Mouse (Mus musculus): ENCODE data around the gene Fam172a. TPM values are rescaled to one million over a fixed set of nuclear protein-coding genes. Genes with fewer than 3 reads are reported as not detected.

The Fam172a gene
- polyA plus RNA-seq, 1 experiment from 2014 or later = 23.3 TPM

GRCm38 (mm10) chr13:77976248-77976647, 274.4 kb downstream of the Fam172a start:
- Histone ChIP-seq H3K27ac (replicated peaks in 1 of 2; ENCODE audit: control insufficient read depth in 1 of 2, insufficient read depth in 1 of 2, low read depth in 2 of 2, low read length in 2 of 2) (no peak overlapping the region), H3K9me3 (ENCODE audit: control insufficient read depth, low read length) (no peaks in the 10 kb centered on the region), H3K4me1 (ENCODE audit: control insufficient read depth in 2 of 2, insufficient read depth in 2 of 2, low read length in 2 of 2) (no peaks in the 10 kb centered on the region), H3K9ac (ENCODE audit: low read length) (no peak overlapping the region), H3K4me3 (ENCODE audit: control insufficient read depth in 1 of 2, insufficient read depth in 1 of 2, low read depth in 1 of 2, low read length in 2 of 2) (no peak overlapping the region), H3K36me3 (ENCODE audit: control insufficient read depth, insufficient read depth, low read length) (no peaks in the 10 kb centered on the region), H3K27me3 (ENCODE audit: control insufficient read depth, insufficient read depth, low read length) (no peaks in the 10 kb centered on the region), H3K4me2 (ENCODE audit: low read length) (no peak overlapping the region)
- WGBS = 79% methylated on average over 3 of the region's 3 CpGs
- no peak for ATAC-seq (ENCODE audit: insufficient number of reproducible peaks, insufficient read depth, low FRiP score, low read depth)

GRCm38 (mm10) chr13:77977121-77977520, 275.3 kb downstream of the Fam172a start:
- H3K4me3 ChIP-seq (ENCODE audit: control insufficient read depth in 1 of 2, insufficient read depth in 1 of 2, low read depth in 1 of 2, low read length in 2 of 2) = no peak overlapping the region
- 87% methylated on average over 1 of the region's 1 CpGs for WGBS
- no peaks in the 10 kb centered on the region for H3K9me3 ChIP-seq (ENCODE audit: control insufficient read depth, low read length)
- no peaks in the 10 kb centered on the region for H3K4me1 ChIP-seq (ENCODE audit: control insufficient read depth in 2 of 2, insufficient read depth in 2 of 2, low read length in 2 of 2)
- H3K27ac ChIP-seq (replicated peaks in 1 of 2; ENCODE audit: control insufficient read depth in 1 of 2, insufficient read depth in 1 of 2, low read depth in 2 of 2, low read length in 2 of 2) = no peak overlapping the region
- no peak overlapping the region for H3K4me2 ChIP-seq (ENCODE audit: low read length)
- H3K27me3 ChIP-seq (ENCODE audit: control insufficient read depth, insufficient read depth, low read length) = no peaks in the 10 kb centered on the region
- no peak overlapping the region for H3K9ac ChIP-seq (ENCODE audit: low read length)
- H3K36me3 ChIP-seq (ENCODE audit: control insufficient read depth, insufficient read depth, low read length) = no peaks in the 10 kb centered on the region
- ATAC-seq (ENCODE audit: insufficient number of reproducible peaks, insufficient read depth, low FRiP score, low read depth) = no peak

- H3K4me2 ChIP-seq (ENCODE audit: low read length) = peak overlapping the region; percentile 5; the same call in 1 of the 2 replicates
- WGBS = 36% methylated on average over 5 of the region's 5 CpGs
- no peaks in the 10 kb centered on the region for H3K27me3 ChIP-seq (ENCODE audit: control insufficient read depth, insufficient read depth, low read length)
- peaks cover 0 to 5% of the 10 kb centered on the region in 2 experiments; a peak in 2 of 4 replicates for H3K4me1 ChIP-seq (ENCODE audit: control insufficient read depth in 2 of 2, insufficient read depth in 2 of 2, low read length in 2 of 2)
- no peak for ATAC-seq (ENCODE audit: insufficient number of reproducible peaks, insufficient read depth, low FRiP score, low read depth)
- H3K36me3 ChIP-seq (ENCODE audit: control insufficient read depth, insufficient read depth, low read length) = no peaks in the 10 kb centered on the region
- H3K27ac ChIP-seq (replicated peaks in 1 of 2; ENCODE audit: control insufficient read depth in 1 of 2, insufficient read depth in 1 of 2, low read depth in 2 of 2, low read length in 2 of 2) = no peak overlapping the region
- H3K9me3 ChIP-seq (ENCODE audit: control insufficient read depth, low read length) = no peaks in the 10 kb centered on the region
- H3K9ac ChIP-seq (ENCODE audit: low read length) = no peak overlapping the region
- no peak overlapping the region for H3K4me3 ChIP-seq (ENCODE audit: control insufficient read depth in 1 of 2, insufficient read depth in 1 of 2, low read depth in 1 of 2, low read length in 2 of 2)
These were observed 280.4 kb downstream of the Fam172a start for GRCm38 (mm10) chr13:77982105-77982851.

GRCm38 (mm10) chr13:77982852-77983202, 281.0 kb downstream of the Fam172a start:
- Histone ChIP-seq H3K27ac (replicated peaks in 1 of 2; ENCODE audit: control insufficient read depth in 1 of 2, insufficient read depth in 1 of 2, low read depth in 2 of 2, low read length in 2 of 2) (no peak overlapping the region), H3K9me3 (ENCODE audit: control insufficient read depth, low read length) (no peaks in the 10 kb centered on the region), H3K4me1 (ENCODE audit: control insufficient read depth in 2 of 2, insufficient read depth in 2 of 2, low read length in 2 of 2) (peaks cover 0 to 5% of the 10 kb centered on the region in 2 experiments; a peak in 2 of 4 replicates), H3K4me3 (ENCODE audit: control insufficient read depth in 1 of 2, insufficient read depth in 1 of 2, low read depth in 1 of 2, low read length in 2 of 2) (no peak overlapping the region), H3K27me3 (ENCODE audit: control insufficient read depth, insufficient read depth, low read length) (no peaks in the 10 kb centered on the region), H3K4me2 (ENCODE audit: low read length) (peak overlapping the region; percentile 5; the same call in 1 of the 2 replicates), H3K36me3 (ENCODE audit: control insufficient read depth, insufficient read depth, low read length) (no peaks in the 10 kb centered on the region), H3K9ac (ENCODE audit: low read length) (no peak overlapping the region)
- no peak; the same call in 1 of the 2 replicates for ATAC-seq (ENCODE audit: insufficient number of reproducible peaks, insufficient read depth, low FRiP score, low read depth)
- WGBS = 38% methylated on average over 2 of the region's 2 CpGs

GRCm38 (mm10) chr13:77991189-77991886, 289.5 kb downstream of the Fam172a start:
- 75% methylated on average over 5 of the region's 5 CpGs for WGBS

GRCm38 (mm10) chr13:78004649-78005048, 302.8 kb downstream of the Fam172a start:
- Histone ChIP-seq H3K4me1 (ENCODE audit: control insufficient read depth in 2 of 2, insufficient read depth in 2 of 2, low read length in 2 of 2) (no peaks in the 10 kb centered on the region), H3K27ac (replicated peaks in 1 of 2; ENCODE audit: control insufficient read depth in 1 of 2, insufficient read depth in 1 of 2, low read depth in 2 of 2, low read length in 2 of 2) (no peak overlapping the region), H3K4me2 (ENCODE audit: low read length) (no peak overlapping the region), H3K4me3 (ENCODE audit: control insufficient read depth in 1 of 2, insufficient read depth in 1 of 2, low read depth in 1 of 2, low read length in 2 of 2) (no peak overlapping the region), H3K36me3 (ENCODE audit: control insufficient read depth, insufficient read depth, low read length) (no peaks in the 10 kb centered on the region), H3K9me3 (ENCODE audit: control insufficient read depth, low read length) (no peaks in the 10 kb centered on the region), H3K9ac (ENCODE audit: low read length) (no peak overlapping the region), H3K27me3 (ENCODE audit: control insufficient read depth, insufficient read depth, low read length) (no peaks in the 10 kb centered on the region)
- WGBS = 83% methylated on average over 4 of the region's 4 CpGs
- no peak for ATAC-seq (ENCODE audit: insufficient number of reproducible peaks, insufficient read depth, low FRiP score, low read depth)

More at GRCm38 (mm10) chr13:77991189-77991886, 289.5 kb downstream of the Fam172a start:
- H3K4me1 ChIP-seq (ENCODE audit: control insufficient read depth in 2 of 2, insufficient read depth in 2 of 2, low read length in 2 of 2) = no peaks in the 10 kb centered on the region
- H3K27me3 ChIP-seq (ENCODE audit: control insufficient read depth, insufficient read depth, low read length) = no peaks in the 10 kb centered on the region
- H3K9ac ChIP-seq (ENCODE audit: low read length) = no peak overlapping the region
- H3K9me3 ChIP-seq (ENCODE audit: control insufficient read depth, low read length) = no peaks in the 10 kb centered on the region
- H3K4me3 ChIP-seq (ENCODE audit: control insufficient read depth in 1 of 2, insufficient read depth in 1 of 2, low read depth in 1 of 2, low read length in 2 of 2) = no peak overlapping the region
- peak overlapping the region in 1 of 2 experiments; percentile 43; a peak in 2 of 4 replicates for H3K27ac ChIP-seq (replicated peaks in 1 of 2; ENCODE audit: control insufficient read depth in 1 of 2, insufficient read depth in 1 of 2, low read depth in 2 of 2, low read length in 2 of 2)
- no peaks in the 10 kb centered on the region for H3K36me3 ChIP-seq (ENCODE audit: control insufficient read depth, insufficient read depth, low read length)
- peak; percentile 54; the same call in 1 of the 2 replicates for ATAC-seq (ENCODE audit: insufficient number of reproducible peaks, insufficient read depth, low FRiP score, low read depth)
- H3K4me2 ChIP-seq (ENCODE audit: low read length) = no peak overlapping the region

GRCm38 (mm10) chr13:78005344-78005743, 303.5 kb downstream of the Fam172a start:
- Histone ChIP-seq H3K4me3 (ENCODE audit: control insufficient read depth in 1 of 2, insufficient read depth in 1 of 2, low read depth in 1 of 2, low read length in 2 of 2) (no peak overlapping the region), H3K4me1 (ENCODE audit: control insufficient read depth in 2 of 2, insufficient read depth in 2 of 2, low read length in 2 of 2) (no peaks in the 10 kb centered on the region), H3K27me3 (ENCODE audit: control insufficient read depth, insufficient read depth, low read length) (no peaks in the 10 kb centered on the region), H3K9ac (ENCODE audit: low read length) (no peak overlapping the region), H3K36me3 (ENCODE audit: control insufficient read depth, insufficient read depth, low read length) (no peaks in the 10 kb centered on the region), H3K9me3 (ENCODE audit: control insufficient read depth, low read length) (no peaks in the 10 kb centered on the region), H3K4me2 (ENCODE audit: low read length) (no peak overlapping the region), H3K27ac (replicated peaks in 1 of 2; ENCODE audit: control insufficient read depth in 1 of 2, insufficient read depth in 1 of 2, low read depth in 2 of 2, low read length in 2 of 2) (no peak overlapping the region)
- ATAC-seq (ENCODE audit: insufficient number of reproducible peaks, insufficient read depth, low FRiP score, low read depth) = no peak
- WGBS = 69% methylated on average over 3 of the region's 3 CpGs

Data from heart, embryonic 14.5 days (tissue).